Mouse (Mus musculus): ENCODE data around the gene Cbx6. TPM values are rescaled to one million over a fixed set of nuclear protein-coding genes. Genes with fewer than 3 reads are reported as not detected.

Cbx6 gene
- total RNA-seq (2022), result 100 to 1,000 TPM; 293 to 319 (median 310) TPM

DNA sequence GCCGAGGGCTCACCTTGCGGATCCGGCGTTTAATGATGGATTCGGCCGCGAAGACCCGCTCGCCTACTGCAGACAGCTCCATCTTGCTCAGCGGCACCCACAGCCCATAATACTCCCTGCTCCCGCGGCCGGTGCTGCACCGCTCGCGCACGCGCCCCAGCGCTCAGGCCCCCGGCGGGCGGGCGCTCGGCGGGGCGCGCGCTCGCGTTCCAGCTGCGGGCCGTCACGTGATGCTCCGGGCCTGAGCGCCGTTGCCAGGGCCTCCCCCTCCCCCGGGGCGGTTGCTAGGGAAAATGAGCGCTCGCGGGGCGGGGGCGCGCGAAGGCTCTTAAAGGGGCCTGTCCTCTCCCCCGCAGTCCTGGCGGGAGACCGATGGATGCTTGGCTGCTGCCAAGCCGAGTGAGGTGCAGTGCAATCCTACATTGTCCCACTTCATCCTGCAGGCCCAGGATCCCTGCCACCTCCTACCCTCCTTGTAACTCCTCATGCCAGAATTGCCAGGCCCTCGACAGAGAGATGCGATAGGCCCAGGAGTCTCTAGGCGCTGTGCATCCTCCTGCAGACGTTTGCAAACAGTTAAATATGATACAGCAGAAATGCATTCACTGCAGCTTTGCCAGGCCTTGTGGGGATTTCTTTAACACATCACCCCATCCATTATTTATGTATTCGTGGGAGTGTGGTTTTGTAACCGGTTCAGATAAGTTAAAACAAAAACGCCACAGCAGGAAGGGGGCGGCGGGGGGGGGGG, at the start of gene Cbx6, which contains the start of gene Npcd:
TSS of gene Cbx6 (minus strand) at position 559 of the 751 bp plus-strand sequence.
TSS of gene Npcd (minus strand) at position 108 of the 751 bp plus-strand sequence.
- DNase-seq (ENCODE audit: low spot score in 2 of 2), result peak; percentile 95 to 98

- peak; percentile 92 to 95 for DNase-seq (ENCODE audit: low spot score in 2 of 2)
Observed at GRCm38 (mm10) chr15:79883352-79883822, 48.9 kb upstream of the Cbx6 start.

- peak; percentile 48 to 69 for DNase-seq (ENCODE audit: low spot score in 2 of 2)
Observed at GRCm38 (mm10) chr15:79882623-79883267, 48.3 kb upstream of the Cbx6 start.

- no peak for DNase-seq (ENCODE audit: low spot score in 2 of 2)
Observed at GRCm38 (mm10) chr15:79880477-79880876, 46.0 kb upstream of the Cbx6 start.

DNA sequence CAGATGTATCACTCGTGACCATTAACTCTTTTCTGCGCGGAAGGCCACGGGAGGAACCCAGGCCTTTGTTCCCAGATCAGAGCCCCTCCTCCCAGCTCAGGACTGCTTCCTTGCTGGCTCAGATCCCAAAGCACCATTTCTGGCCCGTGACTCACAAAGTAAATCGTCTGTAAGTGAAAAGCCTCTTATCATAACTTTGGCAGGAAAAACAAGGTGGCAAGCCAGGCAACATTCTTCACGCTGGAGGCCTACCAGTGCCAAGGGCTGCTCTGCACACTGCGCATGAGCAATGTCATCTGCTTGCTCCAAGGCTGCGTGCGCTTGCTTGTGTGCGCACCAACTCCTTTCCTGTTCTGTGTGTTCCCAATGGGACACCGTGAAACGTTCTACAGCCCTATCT, 44.8 kb upstream of the Cbx6 start:
- peak; percentile 36 to 82 for DNase-seq (ENCODE audit: low spot score in 2 of 2)

DNA sequence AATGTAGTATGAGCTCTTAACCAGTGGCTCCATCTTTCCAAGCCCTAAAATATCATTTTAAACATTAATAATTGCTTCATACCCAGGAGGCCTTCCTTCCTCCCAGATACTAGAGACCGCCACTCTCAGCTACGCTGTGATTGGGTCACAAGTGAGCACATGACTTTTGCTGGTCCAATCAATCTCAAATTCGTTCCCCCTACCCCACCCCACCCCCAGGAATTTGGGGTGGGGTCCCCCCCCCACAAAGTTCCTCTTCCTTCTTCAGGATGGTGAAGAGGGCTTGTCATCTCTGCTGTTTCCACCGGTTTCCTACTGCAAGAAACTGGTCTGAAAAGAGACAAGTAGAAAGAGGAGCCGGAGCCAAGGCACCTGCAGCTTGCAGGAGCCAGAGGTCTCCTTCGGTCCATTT, 44.2 kb upstream of the Cbx6 start:
- no peak for DNase-seq (ENCODE audit: low spot score in 2 of 2)

GRCm38 (mm10) chr15:79875261-79875995, 40.9 kb upstream of the Cbx6 start:
- DNase-seq (ENCODE audit: low spot score in 2 of 2), result no peak

DNA sequence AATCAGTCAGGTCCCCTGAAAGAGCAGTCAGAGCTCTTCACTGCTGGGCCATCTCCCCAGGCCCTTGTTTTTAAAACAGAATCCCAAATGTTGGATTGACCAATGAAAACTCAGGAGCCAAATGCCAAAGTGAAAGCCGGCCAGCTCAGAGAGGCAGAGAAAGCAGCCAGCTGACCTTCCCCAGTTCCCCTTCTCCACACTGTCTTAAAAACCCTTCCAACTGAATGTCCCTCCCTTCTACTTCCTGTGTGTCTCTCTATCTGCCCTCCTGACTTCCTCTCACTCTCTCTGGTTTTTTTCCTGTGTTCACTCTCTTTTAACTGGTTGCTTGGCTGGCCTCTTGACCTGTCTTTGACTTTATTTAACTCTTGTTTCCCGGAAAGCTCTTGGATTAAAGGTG, 39.5 kb upstream of the Cbx6 start:
- DNase-seq (ENCODE audit: low spot score in 2 of 2), result no peak

- no peak for DNase-seq (ENCODE audit: low spot score in 2 of 2)
Observed at GRCm38 (mm10) chr15:79873545-79873944, 39.1 kb upstream of the Cbx6 start.

GRCm38 (mm10) chr15:79867260-79868002, 32.9 kb upstream of the Cbx6 start:
- DNase-seq (ENCODE audit: low spot score in 2 of 2), result no peak

DNA sequence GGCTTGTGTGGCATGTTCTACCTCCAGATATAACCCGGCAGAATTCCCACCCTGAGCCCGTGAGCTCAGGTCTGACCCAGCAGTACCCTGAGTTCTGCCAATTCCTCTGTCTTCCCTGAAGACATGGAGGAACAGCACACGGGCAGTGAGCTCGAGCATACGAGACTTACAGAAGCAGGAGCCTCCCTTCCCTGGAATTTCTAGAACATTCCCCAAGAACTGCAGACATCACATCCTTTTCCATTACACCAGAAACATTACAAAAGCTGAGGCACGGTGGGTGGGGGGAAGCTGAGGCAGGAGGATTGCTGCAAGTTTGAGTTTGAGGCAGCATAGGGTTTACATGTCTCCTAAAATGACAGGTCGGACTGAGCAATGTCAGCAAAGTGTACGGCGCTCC, 25.3 kb upstream of the Cbx6 start:
- DNase-seq (ENCODE audit: low spot score in 2 of 2), result no peak

- no peak for DNase-seq (ENCODE audit: low spot score in 2 of 2)
Observed at GRCm38 (mm10) chr15:79858979-79859378, 24.5 kb upstream of the Cbx6 start.

DNA sequence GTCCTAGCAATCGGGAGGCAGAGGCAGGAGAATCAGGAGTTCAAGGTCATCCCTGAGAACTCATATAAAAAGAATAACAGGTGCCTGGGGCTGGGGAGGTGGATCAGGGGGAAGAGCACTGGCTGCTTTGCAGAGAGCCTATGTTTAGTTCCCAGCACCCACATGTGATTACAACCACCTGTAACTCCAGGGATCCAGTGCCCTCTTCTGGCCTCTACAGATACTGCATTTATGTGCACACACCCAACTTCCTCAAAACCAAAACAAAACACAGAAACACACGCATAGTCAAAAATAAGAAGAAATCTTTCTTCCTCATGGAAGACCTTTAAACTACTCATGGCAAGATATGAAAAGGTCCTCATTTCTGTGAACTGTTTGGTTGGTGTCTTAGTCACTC, 15.7 kb upstream of the Cbx6 start:
- DNase-seq (ENCODE audit: low spot score in 2 of 2), result no peak

DNA sequence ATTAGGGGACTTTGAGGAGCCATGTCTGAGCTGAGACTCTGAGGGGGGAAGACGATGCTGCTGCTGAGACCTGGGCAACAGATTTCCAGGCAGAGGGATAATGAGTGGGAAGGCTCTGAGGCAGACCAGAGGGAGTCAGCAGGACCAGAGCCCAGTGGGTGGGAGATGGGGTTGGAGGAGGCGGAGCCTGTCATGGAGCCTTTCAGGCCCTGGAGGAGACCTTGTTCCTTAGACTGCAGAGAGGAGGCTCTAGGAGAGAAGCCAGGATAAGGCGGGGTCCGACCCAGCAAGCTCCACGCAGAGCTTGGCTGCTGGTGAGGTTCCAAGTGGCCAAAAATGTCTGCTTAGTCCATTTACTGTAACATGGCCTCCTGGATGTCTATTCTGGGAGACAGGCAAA, 12.6 kb upstream of the Cbx6 start:
- DNase-seq (ENCODE audit: low spot score in 2 of 2), result peak in 1 of 2 experiments; percentile 55

GRCm38 (mm10) chr15:79845986-79846385, 11.5 kb upstream of the Cbx6 start:
- DNase-seq (ENCODE audit: low spot score in 2 of 2), result no peak

- DNase-seq (ENCODE audit: low spot score in 2 of 2), result no peak
Observed at GRCm38 (mm10) chr15:79842985-79843384, 8.5 kb upstream of the Cbx6 start.

- DNase-seq (ENCODE audit: low spot score in 2 of 2), result no peak
Observed at GRCm38 (mm10) chr15:79840281-79840680, 5.8 kb upstream of the Cbx6 start.

DNA sequence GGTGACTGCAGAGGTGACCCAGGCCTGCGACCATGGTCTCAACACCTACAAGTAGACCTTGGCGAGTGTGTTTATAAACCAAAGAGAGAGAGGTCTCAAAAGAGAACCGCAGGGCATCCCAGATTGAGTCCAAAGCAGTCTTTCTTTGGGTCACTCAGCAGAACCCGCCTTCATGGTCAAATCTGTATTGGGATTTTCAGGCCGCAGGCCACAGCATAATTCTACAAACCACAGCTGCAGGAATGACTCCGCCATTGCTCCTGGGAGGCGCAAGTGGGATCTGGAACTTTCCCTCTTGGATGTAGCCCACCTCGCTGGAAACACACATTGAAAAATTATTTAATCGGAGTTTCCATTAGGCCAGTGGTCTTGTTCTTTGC, 383 bp upstream of the Cbx6 start:
- no peak for DNase-seq (ENCODE audit: low spot score in 2 of 2)

DNA sequence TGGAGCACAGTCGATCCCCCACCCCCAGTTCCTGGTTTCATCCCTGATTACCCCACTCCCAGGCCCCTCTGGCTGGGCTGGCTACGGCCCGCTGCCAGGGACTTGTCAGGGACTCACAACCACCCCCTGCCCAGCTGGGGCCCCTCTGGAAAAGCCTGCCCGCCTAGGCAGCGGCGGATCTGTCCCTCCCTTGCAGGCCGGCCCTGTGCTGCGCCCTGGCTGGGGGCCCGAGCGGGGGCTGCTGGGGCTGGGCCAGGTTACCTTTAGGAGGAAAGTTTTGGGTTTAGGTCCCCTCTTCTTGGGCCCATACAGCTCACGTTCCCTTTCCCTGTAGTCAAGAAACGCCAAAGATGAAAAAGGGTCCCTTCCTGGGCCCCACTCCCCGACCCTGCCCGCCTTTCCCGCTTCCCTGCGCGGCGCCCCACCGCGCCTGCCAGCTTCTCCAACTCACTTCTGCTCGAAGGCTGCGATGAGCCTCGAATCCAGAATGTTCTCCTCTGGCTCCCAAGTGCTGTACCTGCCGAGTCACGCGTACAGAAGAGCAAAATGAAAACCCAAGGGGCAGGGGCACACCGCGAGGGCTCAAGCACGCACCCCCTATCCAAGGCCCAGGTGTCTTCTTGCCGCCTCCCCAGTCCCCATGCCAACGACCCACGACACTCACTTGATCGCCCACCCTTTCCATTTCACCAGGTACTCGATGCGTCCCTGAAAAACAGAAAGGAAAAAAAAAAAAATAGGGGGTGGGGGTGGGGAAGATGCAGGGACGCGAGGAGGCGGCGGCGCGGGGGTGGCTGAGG, 1.0 kb downstream of the Cbx6 start:
- peak in 1 of 2 experiments; percentile 41 for DNase-seq (ENCODE audit: low spot score in 2 of 2)

Measured in left cerebral cortex, adult 8-10 months (tissue).